Mouse (Mus musculus) adrenal gland, adult 18-20 months (tissue): ENCODE measurements at regions not wholly inside any gene's neighbourhood (a gene's known extent, or its start where the extent isn't known, plus 50 kb on each side); places are given as distances from the start of the nearest gene placed in this dataset.

Experiments used
- DNase-seq, 2 experiments: peaks; one replicate each; pipeline ENCODE4 v3.0.0; 2021 to 2022; ENCODE audit warnings: low spot score in 2 of 2

- DNase-seq, result no peak
Measured at GRCm38 (mm10) chr15:29199988-29200387, 972.4 kb upstream of the Ctnnd2 start.

GRCm38 (mm10) chr15:29223667-29224066 lies 948.7 kb upstream of the Ctnnd2 start:
- no peak for DNase-seq

GRCm38 (mm10) chr15:29226889-29227288 lies 945.5 kb upstream of the Ctnnd2 start:
- no peak for DNase-seq

GRCm38 (mm10) chr15:29234635-29235034 lies 937.8 kb upstream of the Ctnnd2 start:
- peak in 1 of 2 experiments; percentile 8 for DNase-seq

GRCm38 (mm10) chr15:29255152-29255551 lies 917.2 kb upstream of the Ctnnd2 start:
- DNase-seq, result no peak

- no peak for DNase-seq
Measured at GRCm38 (mm10) chr15:29266767-29267166, 905.6 kb upstream of the Ctnnd2 start.

DNA sequence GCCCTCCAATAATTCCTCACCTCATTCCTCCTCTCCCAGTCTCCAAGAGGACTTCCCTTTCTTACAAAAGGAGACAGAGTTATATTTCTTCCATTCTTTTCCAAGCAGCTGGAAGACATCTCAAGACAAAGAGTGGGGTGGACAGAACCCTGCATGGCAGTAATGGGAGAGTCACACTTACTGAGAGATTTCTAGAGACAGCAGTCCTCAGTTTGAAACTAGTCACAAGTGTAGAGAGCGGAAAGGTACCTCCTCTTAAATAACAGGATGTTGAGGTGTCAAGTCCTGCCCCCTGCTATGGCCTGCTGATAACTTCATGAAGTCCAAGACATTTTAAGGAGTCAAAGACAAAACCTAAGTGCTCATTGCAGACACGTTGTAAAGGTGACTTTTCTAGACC lies 875.9 kb upstream of the Ctnnd2 start:
- no peak for DNase-seq
